In genomic region chr15:84680545-84681454, GRCm38 (mm10) we compare ENCODE assay signal across 8 mouse cellular contexts. TPM values are rescaled to one million over a fixed set of nuclear protein-coding genes. Genes with fewer than 3 reads are reported as not detected.
A peak's percentile ranks its signal among the peaks of the same experiment; 100 is the strongest.
DNase-seq lines count a peak whose midpoint lies in the region; ATAC-seq and TF ChIP-seq lines count a peak whose summit lies in the region.

No protein-coding gene starts in this region.

- peaks cover 83% of the 10 kb centered on the region for H3K4me1 ChIP-seq in E14TG2a.4 (replicated peaks; ENCODE audit: low read depth, low read length)
- peaks cover 5% of the 10 kb centered on the region; the same call in 1 of the 2 replicates for H3K4me1 ChIP-seq in forebrain, embryonic 11.5 days (replicated peaks; ENCODE audit: control insufficient read depth, insufficient read depth, low read length)

- H3K4me3 ChIP-seq in E14TG2a.4 (replicated peaks; ENCODE audit: low read length), result peak overlapping the region; percentile 91
- H3K4me3 ChIP-seq in forebrain, embryonic 11.5 days (ENCODE audit: low read depth, low read length), result peak overlapping the region; percentile 59

- peak overlapping the region; percentile 94 for H3K4me2 ChIP-seq in forebrain, embryonic 11.5 days (ENCODE audit: low read depth, low read length, severe bottlenecking)

- no peak overlapping the region for H3K27ac ChIP-seq in forebrain, embryonic 11.5 days (ENCODE audit: low read depth, low read length)

- intact Hi-C loops in heart, postnatal 10 days (cut with DNase I), result no loop called here

- no peak for TF ChIP-seq CTCF in E14TG2a.4 (conservative IDR thresholded peaks at IDR 0.05; ENCODE audit: low read length)

- H3K9ac ChIP-seq in forebrain, embryonic 11.5 days (ENCODE audit: low read length), result peak overlapping the region; percentile 59

- peak; percentile 73 for ATAC-seq in forebrain, embryonic 11.5 days (replicated peaks; ENCODE audit: low FRiP score)

- DNase-seq in adrenal gland, postnatal 10 days, result peak; percentile 98
- DNase-seq in forebrain, embryonic 11.5 days (ENCODE audit: low spot score), result peak; percentile 94
- DNase-seq in heart, postnatal 10 days, result peak; percentile 92 to 94
- DNase-seq in kidney, postnatal 36 days, result peak; percentile 92 to 95
- peak; percentile 92 for DNase-seq in lung, postnatal 36 days
- peak; percentile 51 for DNase-seq in retina, postnatal 7 days (ENCODE audit: low read depth, low spot score)
- peak; percentile 93 for DNase-seq in urinary bladder, postnatal 14 days (ENCODE audit: low spot score)

- WGBS in forebrain, embryonic 11.5 days, result 1% methylated on average over 57 of the region's 77 CpGs

- H3K9me3 ChIP-seq in E14TG2a.4 (ENCODE audit: low read length), result no peaks in the 10 kb centered on the region
- no peaks in the 10 kb centered on the region for H3K9me3 ChIP-seq in forebrain, embryonic 11.5 days (ENCODE audit: control insufficient read depth, low read length)

- peaks cover 11% of the 10 kb centered on the region for H3K36me3 ChIP-seq in E14TG2a.4 (ENCODE audit: insufficient read depth, low read length)
- H3K36me3 ChIP-seq in forebrain, embryonic 11.5 days (ENCODE audit: control insufficient read depth, insufficient read depth, low read length), result no peaks in the 10 kb centered on the region

- H3K27me3 ChIP-seq in E14TG2a.4 (ENCODE audit: insufficient read depth, low read length), result no peaks in the 10 kb centered on the region
- peaks cover 7% of the 10 kb centered on the region for H3K27me3 ChIP-seq in forebrain, embryonic 11.5 days (ENCODE audit: control insufficient read depth, insufficient read depth, low read length)

RNA-seq across cellular contexts. Expression of gene Prr5, which starts 11.4 kb away (rescaled TPM):
- 10 to 100 TPM; 11.4 to 12.1 TPM for total RNA-seq in adrenal gland, postnatal 10 days (2021)
- 10.0 and 12.3 TPM in 2 replicates for polyA plus RNA-seq in forebrain, embryonic 11.5 days (2014; fragmentation: Nextera tagmentation; extraction: Ambion mirVana)
- 10 to 100 TPM in 1 of 2 experiments, 1 to 10 TPM in 1; 7.0 to 11.9 TPM for total RNA-seq in heart, postnatal 10 days (2021)

RNA-seq across cellular contexts. Expression of gene Arhgap8, which starts 39.1 kb away (rescaled TPM):
- 1 to 10 TPM; 1.1 to 1.2 TPM for total RNA-seq in adrenal gland, postnatal 10 days (2021)
- polyA plus RNA-seq in forebrain, embryonic 11.5 days (2014; fragmentation: Nextera tagmentation; extraction: Ambion mirVana), result 1.1 and 1.7 TPM in 2 replicates
- total RNA-seq in heart, postnatal 10 days (2021), result 1 to 10 TPM; 1.6 to 2.0 TPM
